Mouse (Mus musculus) neutrophil, adult 5-6 weeks (primary cell): ENCODE measurements at regions not wholly inside any gene's neighbourhood (a gene's known extent, or its start where the extent isn't known, plus 50 kb on each side); places are given as distances from the start of the nearest gene placed in this dataset.

ENCODE experiments used
- ATAC-seq: fragments of 151-379, 151-347 bp; 2 replicates; pipeline ENCODE4 v1.8.0; 2017; ENCODE audit warnings: mild to moderate bottlenecking, moderate TSS enrichment; ENCODE audit not compliant: insufficient number of reproducible peaks, poor library complexity, low FRiP score, severe bottlenecking; ENCODE audit errors: extremely low read depth

- no peak for ATAC-seq
Measured at GRCm38 (mm10) chr3:52158788-52159260, 53.9 kb upstream of the Maml3 start.

GRCm38 (mm10) chr3:52161688-52162087 is 56.8 kb upstream of the Maml3 start:
- ATAC-seq = no peak

DNA sequence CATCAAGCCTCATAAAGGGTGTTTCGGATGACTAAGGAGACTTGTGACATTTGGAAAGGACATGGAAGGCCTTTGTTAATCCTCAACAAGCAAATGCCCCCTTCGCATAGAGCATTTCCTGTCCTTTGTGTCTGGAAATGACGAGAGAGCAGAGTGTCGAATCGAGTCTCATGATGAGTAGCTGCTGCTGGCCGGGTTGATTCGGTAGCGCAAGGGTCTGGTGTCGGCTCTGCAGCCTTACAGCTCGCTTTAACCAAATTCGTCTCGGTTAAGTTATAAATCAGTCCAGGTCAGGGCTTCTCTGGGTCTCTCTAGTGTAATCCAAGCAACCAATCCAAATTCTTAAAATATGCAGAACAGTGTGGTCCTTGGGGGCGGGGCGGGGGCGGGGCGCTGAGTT is 59.1 kb upstream of the Maml3 start:
- no peak for ATAC-seq

GRCm38 (mm10) chr3:52167420-52167819 is 62.5 kb upstream of the Maml3 start:
- no peak for ATAC-seq

DNA sequence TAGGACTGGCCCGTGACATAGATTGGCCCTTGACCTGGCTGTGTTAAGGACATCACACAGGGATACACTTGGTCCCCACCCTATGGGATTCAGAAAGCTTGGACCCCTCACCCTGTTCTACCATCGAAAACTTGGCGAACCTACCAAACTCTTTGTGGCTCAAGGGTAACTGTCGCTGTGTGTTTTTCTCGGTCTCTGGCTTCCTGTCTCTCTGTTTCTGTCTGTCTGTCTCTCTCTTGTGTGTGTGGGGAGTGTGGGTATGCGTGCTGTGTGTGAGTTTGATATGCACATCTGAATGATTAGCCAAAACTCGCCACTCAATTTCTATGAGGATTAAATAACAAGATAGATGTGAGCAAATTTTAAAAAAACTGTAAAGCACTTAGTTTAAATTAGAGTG is 66.0 kb upstream of the Maml3 start:
- no peak for ATAC-seq

GRCm38 (mm10) chr3:52171303-52171702 is 66.4 kb upstream of the Maml3 start:
- no peak for ATAC-seq

GRCm38 (mm10) chr3:52173490-52173889 is 68.6 kb upstream of the Maml3 start:
- ATAC-seq = no peak

DNA sequence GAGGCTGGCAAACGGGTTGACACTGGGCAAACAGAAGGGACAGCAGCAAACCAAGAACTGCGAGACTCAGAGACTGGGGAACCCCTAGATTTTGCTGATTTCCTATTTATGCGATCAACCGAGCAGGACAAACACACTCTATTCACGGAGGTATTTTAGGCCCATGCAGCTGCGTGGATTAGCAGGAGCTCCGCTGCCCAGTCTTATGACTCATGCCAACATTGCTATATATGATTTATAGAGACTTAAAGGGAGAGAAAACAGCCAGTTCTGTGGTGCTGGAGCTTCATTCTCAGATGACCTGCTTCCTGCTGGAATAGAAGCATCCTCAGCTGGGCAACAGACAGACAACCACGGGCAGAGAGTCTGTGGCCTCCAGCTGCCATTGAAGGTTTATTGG is 71.2 kb upstream of the Maml3 start:
- 0 out of 2 replicates have a peak, but pooled peaks have one; percentile 11 for ATAC-seq

DNA sequence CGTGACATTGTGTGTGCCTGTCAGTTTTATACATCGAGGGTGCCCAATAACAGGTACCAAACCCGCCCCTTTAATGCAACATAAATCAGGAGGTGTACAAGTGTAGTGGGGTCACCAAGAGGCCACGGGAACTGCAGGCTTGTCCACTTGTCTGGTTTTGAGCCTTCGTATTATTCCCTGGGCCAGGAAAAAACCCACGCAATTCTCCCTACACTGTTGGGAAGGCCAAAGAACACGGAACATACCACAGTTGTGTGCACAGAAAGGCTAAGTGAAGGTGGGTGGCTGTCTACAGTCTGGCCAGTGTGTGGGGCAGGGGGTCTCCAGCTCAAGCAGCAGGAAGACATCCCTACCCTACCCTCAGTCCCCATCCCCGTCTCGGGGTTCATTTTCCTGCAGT is 74.0 kb upstream of the Maml3 start:
- ATAC-seq = no peak

DNA sequence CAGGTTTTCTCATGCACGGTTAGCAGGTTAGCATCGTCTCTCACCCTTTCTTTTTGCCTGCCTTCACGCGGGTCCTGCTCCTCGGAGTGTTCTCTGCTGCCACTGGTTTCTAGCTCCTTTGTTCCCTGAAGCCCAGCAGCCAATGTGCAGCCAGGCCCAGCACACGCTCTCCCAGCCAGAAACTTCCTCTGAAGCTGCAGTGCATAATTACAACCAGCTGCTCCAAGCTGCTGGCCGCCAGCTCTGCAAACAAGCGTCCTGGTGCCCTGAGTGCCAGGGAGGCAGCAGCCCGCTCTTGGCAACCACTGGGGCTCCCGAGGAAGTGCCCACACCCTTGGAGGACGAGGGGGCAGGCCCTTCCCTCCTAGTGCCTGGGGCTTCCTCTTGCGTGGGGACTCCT is 74.8 kb upstream of the Maml3 start:
- no peak for ATAC-seq

- no peak for ATAC-seq
Measured at GRCm38 (mm10) chr3:52180306-52180705, 75.4 kb upstream of the Maml3 start.

DNA sequence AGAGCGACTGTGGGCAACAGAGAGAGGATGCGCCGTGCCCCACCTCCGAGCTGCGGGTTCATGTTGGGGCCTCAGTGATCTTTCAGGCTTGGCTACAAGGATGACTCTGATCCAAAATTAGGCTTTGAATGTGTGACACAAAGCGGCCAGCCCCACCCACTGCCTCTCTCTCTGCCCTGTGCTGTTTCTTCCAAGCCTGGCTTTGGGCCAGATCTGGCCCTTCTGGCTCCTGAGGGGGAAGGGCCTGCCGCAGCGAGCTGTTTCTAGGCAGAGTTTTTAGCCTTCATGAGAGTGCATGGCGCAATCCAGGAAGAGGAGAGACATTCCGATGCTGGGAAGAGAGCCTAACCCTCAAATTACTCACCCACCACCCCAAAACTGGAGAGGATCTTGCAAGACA is 75.9 kb upstream of the Maml3 start:
- ATAC-seq = no peak

DNA sequence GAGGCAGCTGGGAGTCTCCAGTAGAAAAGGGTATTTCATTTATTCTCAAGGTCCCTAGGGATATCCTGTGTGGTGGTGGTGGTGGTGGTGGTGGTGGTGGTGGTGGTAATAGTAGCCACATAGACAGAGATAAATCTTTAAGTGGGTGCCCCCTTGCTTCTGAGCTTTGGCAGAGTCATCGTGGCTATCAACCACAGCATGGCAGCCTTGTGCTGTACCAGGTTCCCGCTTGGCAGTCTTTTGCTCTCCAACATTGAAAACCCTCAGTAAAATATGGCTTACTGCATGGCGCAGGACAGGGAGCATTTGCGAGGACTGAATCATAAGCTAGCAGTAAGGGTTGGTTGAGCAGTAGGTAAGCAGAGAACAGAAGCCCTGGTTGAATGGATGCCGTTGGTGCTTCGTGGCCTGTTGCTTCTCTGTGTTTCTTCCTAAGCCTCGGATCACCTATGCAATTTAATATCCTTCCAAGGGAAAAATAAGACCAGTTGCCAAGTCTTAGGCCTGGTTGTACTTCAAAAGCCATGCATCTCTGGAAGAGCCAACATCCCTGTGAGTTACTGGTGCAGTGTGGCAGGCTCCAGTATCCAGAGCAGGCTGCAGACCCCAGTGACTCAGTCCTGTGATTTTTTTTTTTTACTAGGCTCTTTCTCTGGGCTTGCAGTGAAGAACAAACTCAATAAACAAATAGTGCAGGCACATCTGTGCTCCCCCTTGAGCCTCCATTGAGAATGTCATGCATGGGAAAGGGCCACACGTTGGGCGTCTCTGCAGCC is 76.6 kb upstream of the Maml3 start:
- no peak for ATAC-seq

DNA sequence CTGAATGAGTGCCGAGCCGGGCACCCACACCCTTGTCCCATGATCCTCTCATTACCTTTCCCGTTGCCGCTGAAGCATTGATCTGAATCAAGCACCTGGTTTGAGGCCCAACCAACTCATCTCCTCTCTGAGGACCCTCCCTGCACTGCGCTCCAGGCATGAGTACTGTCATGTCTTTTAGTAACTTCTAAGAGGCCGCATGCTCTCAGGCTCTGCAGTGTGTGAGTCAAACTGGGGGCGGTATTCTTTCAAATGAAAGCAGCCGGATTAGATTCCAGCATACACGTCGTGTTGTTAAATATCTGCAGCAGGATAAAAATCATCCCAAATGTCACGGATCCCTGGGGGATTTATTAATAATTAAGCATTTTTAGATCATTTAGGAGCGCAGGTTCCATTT is 79.4 kb upstream of the Maml3 start:
- no peak for ATAC-seq

DNA sequence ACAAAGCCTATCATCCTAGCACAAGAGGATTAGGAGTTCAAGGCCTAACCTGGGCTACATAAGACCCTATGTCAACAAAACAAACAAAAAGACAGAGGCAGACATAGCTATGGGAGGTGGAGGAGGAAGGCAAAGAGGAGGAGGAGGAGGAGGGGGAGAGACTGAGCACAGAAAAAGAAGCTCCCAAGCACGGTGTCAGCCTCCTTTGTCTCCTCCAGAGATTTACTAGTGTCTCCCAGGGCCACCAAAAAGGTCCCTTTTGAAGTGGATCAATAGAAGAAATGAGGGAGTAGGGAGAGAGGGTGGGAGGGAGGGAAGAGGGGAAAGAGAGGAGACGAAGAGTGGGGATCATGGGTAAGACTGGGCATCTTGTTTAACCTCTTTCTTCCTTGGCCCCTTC is 80.5 kb upstream of the Maml3 start:
- no peak for ATAC-seq

DNA sequence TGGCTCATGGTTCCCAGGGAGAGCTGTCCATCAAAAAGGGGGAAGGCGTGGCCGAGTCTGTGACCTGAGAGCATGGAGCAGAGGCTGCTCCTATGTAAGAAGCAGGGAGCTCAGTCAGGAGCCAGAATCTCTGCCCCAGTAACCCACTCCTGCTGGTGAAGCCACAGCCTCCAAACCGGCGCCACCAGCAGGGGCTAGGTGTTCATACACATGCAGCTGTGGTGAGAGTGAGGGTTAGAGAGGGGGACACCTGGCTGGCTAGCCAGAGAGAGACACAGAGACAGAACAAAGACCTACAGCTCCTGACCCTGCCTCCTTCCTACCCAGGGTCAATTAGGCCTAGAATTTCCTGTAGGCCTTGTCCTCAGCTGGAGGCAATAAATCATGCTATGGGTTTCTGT is 80.7 kb upstream of the Foxo1 start:
- ATAC-seq = no peak

- no peak for ATAC-seq
Measured at GRCm38 (mm10) chr3:52188303-52188702, 79.8 kb upstream of the Foxo1 start.

GRCm38 (mm10) chr3:52189016-52189415 is 79.1 kb upstream of the Foxo1 start:
- ATAC-seq = no peak

GRCm38 (mm10) chr3:52190021-52190420 is 78.1 kb upstream of the Foxo1 start:
- no peak for ATAC-seq

GRCm38 (mm10) chr3:52193026-52193425 is 75.1 kb upstream of the Foxo1 start:
- no peak for ATAC-seq

DNA sequence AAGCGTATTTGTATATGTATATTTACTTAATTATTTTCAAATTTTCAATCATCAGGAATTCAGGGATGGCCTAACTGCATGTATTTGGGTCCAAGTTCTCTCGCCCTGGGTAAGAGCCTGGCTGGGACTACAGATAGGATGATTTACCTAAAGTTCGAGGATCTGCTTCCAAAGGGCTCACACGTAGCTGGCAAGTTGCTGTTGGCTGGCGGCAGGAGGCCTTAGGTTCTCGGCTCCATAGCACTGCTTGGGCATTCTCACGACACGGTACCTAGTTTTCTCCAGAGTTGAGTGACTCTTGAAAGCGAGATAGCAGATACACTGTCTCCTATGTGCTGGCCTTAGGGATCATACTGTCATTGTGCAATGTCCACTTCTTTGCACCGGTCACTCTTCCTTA is 73.9 kb upstream of the Foxo1 start:
- no peak for ATAC-seq
